Mouse (Mus musculus) MEL (cell line): ENCODE results near the gene Pttg1ip.

Experiments
- CTCF ChIP-seq, 3 experiments: IDR thresholded peaks in 2 of 3; conservative IDR thresholded peaks in 1 of 3; 2 replicates each; pipeline ENCODE4 v1.5.1; 2011 to 2012; ENCODE audit warnings: low read length in 3 of 3, low read depth in 2 of 3, mild to moderate bottlenecking in 2 of 3, improper control_type of control experiment in 1 of 3, inconsistent platforms in 1 of 3, mixed read lengths in 1 of 3, moderate library complexity in 1 of 3; ENCODE audit not compliant: control insufficient read depth in 1 of 3, insufficient read depth in 1 of 3, poor library complexity in 1 of 3, severe bottlenecking in 1 of 3
- E2F4 ChIP-seq: IDR thresholded peaks from 2 replicates; pipeline ENCODE4 v1.6.1; 2011; ENCODE audit warnings: low read depth, low read length, improper control_type of control experiment, borderline replicate concordance
- MXI1 ChIP-seq: IDR thresholded peaks from 2 replicates; pipeline ENCODE4 v1.6.1; 2011; ENCODE audit warnings: mild to moderate bottlenecking, low read depth, low read length, improper control_type of control experiment
- POLR2A ChIP-seq, 2 experiments: IDR thresholded peaks; 2 replicates each; pipeline ENCODE4 v1.6.1; 2011 to 2012; ENCODE audit warnings: low read length in 2 of 2, mild to moderate bottlenecking in 2 of 2, control low read depth in 1 of 2, improper control_type of control experiment in 1 of 2, low read depth in 1 of 2, moderate library complexity in 1 of 2; ENCODE audit not compliant: control insufficient read depth in 1 of 2, insufficient read depth in 1 of 2, poor library complexity in 1 of 2
- TAL1 ChIP-seq: IDR thresholded peaks from 2 replicates; pipeline ENCODE4 v1.6.1; 2012; ENCODE audit warnings: mild to moderate bottlenecking, inconsistent platforms, low read length, moderate library complexity, mixed read lengths

DNA sequence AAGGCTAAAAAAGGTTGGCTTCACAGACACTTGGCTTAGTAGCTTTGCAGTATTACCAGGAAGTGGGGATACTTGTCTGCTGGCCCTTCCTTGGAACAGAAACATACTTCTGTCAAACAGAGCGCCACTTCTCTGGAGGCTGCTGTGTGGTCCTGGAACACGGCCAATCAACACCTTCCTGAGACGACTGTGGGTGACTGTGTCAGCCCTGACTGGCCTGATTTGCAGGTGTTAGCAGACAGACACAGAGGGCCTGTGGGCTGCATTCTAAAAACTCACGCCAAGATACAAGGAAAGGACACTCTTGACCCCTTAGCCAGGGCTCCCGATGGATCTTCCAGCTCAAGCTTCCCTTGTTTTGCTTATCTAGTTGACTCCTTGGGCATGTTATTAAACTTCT, 23.4 kb downstream of the Pttg1ip start:
- TF ChIP-seq CTCF (IDR thresholded peaks at IDR 0.05 in 2 of 3, conservative IDR thresholded peaks at IDR 0.05 in 1 of 3; ENCODE audit: control insufficient read depth in 1 of 3, insufficient read depth in 1 of 3, low read depth in 2 of 3, low read length in 3 of 3, poor library complexity in 1 of 3, severe bottlenecking in 1 of 3) (no peak), POLR2A (IDR thresholded peaks at IDR 0.05; ENCODE audit: control insufficient read depth in 1 of 2, insufficient read depth in 1 of 2, low read depth in 1 of 2, low read length in 2 of 2, poor library complexity in 1 of 2) (no peak), TAL1 (no peak), E2F4 (no peak), MXI1 (no peak)
